Mouse (Mus musculus): ENCODE data around the gene Vwce. TPM values are rescaled to one million over a fixed set of nuclear protein-coding genes. Genes with fewer than 3 reads are reported as not detected.
A peak's percentile ranks its signal among the peaks of the same experiment; 100 is the strongest.

Gene Vwce
- polyA plus RNA-seq, 1 experiment from 2014 or later, result 0.86 TPM

GRCm38 (mm10) chr19:10702125-10702524 is 68.1 kb downstream of the Vwce start:
- Histone ChIP-seq H3K36me3 (ENCODE audit: control insufficient read depth, insufficient read depth, low read length) (no peaks in the 10 kb centered on the region), H3K27ac (ENCODE audit: low read depth, low read length) (no peak overlapping the region), H3K4me3 (ENCODE audit: low read depth, low read length) (no peak overlapping the region), H3K27me3 (ENCODE audit: control insufficient read depth, insufficient read depth, low read length) (no peaks in the 10 kb centered on the region), H3K4me1 (replicated peaks; ENCODE audit: control insufficient read depth, insufficient read depth, low read length) (no peaks in the 10 kb centered on the region; the same call in 1 of the 2 replicates), H3K9me3 (ENCODE audit: control insufficient read depth, low read length) (no peaks in the 10 kb centered on the region), H3K9ac (ENCODE audit: low read depth, low read length) (no peak overlapping the region), H3K4me2 (replicated peaks; ENCODE audit: low read depth, low read length) (no peak overlapping the region)
- DNase-seq (ENCODE audit: low spot score), result no peak
- WGBS, result 81% methylated on average over 8 of the region's 8 CpGs
- no peak for ATAC-seq (ENCODE audit: low FRiP score)

GRCm38 (mm10) chr19:10703470-10703869 is 69.5 kb downstream of the Vwce start:
- ATAC-seq (ENCODE audit: low FRiP score) (no peak), DNase-seq (ENCODE audit: low spot score) (no peak)
- Histone ChIP-seq H3K9ac (ENCODE audit: low read depth, low read length) (no peak overlapping the region), H3K4me3 (ENCODE audit: low read depth, low read length) (no peak overlapping the region), H3K27ac (ENCODE audit: low read depth, low read length) (no peak overlapping the region), H3K4me1 (replicated peaks; ENCODE audit: control insufficient read depth, insufficient read depth, low read length) (no peaks in the 10 kb centered on the region; the same call in 1 of the 2 replicates), H3K4me2 (replicated peaks; ENCODE audit: low read depth, low read length) (no peak overlapping the region), H3K9me3 (ENCODE audit: control insufficient read depth, low read length) (no peaks in the 10 kb centered on the region), H3K27me3 (ENCODE audit: control insufficient read depth, insufficient read depth, low read length) (no peaks in the 10 kb centered on the region), H3K36me3 (ENCODE audit: control insufficient read depth, insufficient read depth, low read length) (no peaks in the 10 kb centered on the region)
- WGBS, result 93% methylated on average over 8 of the region's 8 CpGs

GRCm38 (mm10) chr19:10707087-10707875 is 73.3 kb downstream of the Vwce start:
- Histone ChIP-seq H3K4me2 (replicated peaks; ENCODE audit: low read depth, low read length) (no peak overlapping the region), H3K36me3 (ENCODE audit: control insufficient read depth, insufficient read depth, low read length) (no peaks in the 10 kb centered on the region), H3K4me1 (replicated peaks; ENCODE audit: control insufficient read depth, insufficient read depth, low read length) (peaks cover 2% of the 10 kb centered on the region; the same call in 1 of the 2 replicates), H3K9me3 (ENCODE audit: control insufficient read depth, low read length) (no peaks in the 10 kb centered on the region), H3K27me3 (ENCODE audit: control insufficient read depth, insufficient read depth, low read length) (no peaks in the 10 kb centered on the region), H3K27ac (ENCODE audit: low read depth, low read length) (no peak overlapping the region), H3K4me3 (ENCODE audit: low read depth, low read length) (no peak overlapping the region), H3K9ac (ENCODE audit: low read depth, low read length) (no peak overlapping the region)
- ATAC-seq (ENCODE audit: low FRiP score) (no peak), DNase-seq (ENCODE audit: low spot score) (no peak)
- WGBS, result 83% methylated on average over 13 of the region's 13 CpGs

GRCm38 (mm10) chr19:10707881-10708280 is 73.9 kb downstream of the Vwce start:
- DNase-seq (ENCODE audit: low spot score) (no peak), ATAC-seq (ENCODE audit: low FRiP score) (no peak)
- 89% methylated on average over 1 of the region's 1 CpGs for WGBS
- H3K9ac ChIP-seq (ENCODE audit: low read depth, low read length), result no peak overlapping the region
- no peaks in the 10 kb centered on the region for H3K9me3 ChIP-seq (ENCODE audit: control insufficient read depth, low read length)
- H3K4me3 ChIP-seq (ENCODE audit: low read depth, low read length), result no peak overlapping the region
- no peak overlapping the region for H3K27ac ChIP-seq (ENCODE audit: low read depth, low read length)
- H3K4me2 ChIP-seq (replicated peaks; ENCODE audit: low read depth, low read length), result no peak overlapping the region
- no peaks in the 10 kb centered on the region for H3K27me3 ChIP-seq (ENCODE audit: control insufficient read depth, insufficient read depth, low read length)
- peaks cover 2% of the 10 kb centered on the region; the same call in 1 of the 2 replicates for H3K4me1 ChIP-seq (replicated peaks; ENCODE audit: control insufficient read depth, insufficient read depth, low read length)
- peaks cover under 1% of the 10 kb centered on the region; the same call in 1 of the 2 replicates for H3K36me3 ChIP-seq (ENCODE audit: control insufficient read depth, insufficient read depth, low read length)

GRCm38 (mm10) chr19:10708900-10709299 is 74.9 kb downstream of the Vwce start:
- Histone ChIP-seq H3K9me3 (ENCODE audit: control insufficient read depth, low read length) (no peaks in the 10 kb centered on the region), H3K27ac (ENCODE audit: low read depth, low read length) (no peak overlapping the region), H3K9ac (ENCODE audit: low read depth, low read length) (no peak overlapping the region), H3K4me1 (replicated peaks; ENCODE audit: control insufficient read depth, insufficient read depth, low read length) (peaks cover 2% of the 10 kb centered on the region; the same call in 1 of the 2 replicates), H3K4me3 (ENCODE audit: low read depth, low read length) (no peak overlapping the region), H3K36me3 (ENCODE audit: control insufficient read depth, insufficient read depth, low read length) (peaks cover 3% of the 10 kb centered on the region; the same call in 1 of the 2 replicates), H3K4me2 (replicated peaks; ENCODE audit: low read depth, low read length) (no peak overlapping the region), H3K27me3 (ENCODE audit: control insufficient read depth, insufficient read depth, low read length) (no peaks in the 10 kb centered on the region)
- no peak for DNase-seq (ENCODE audit: low spot score)
- no peak; the same call in 1 of the 2 replicates for ATAC-seq (ENCODE audit: low FRiP score)
- WGBS, result 65% methylated on average over 6 of the region's 6 CpGs

- Histone ChIP-seq H3K9me3 (ENCODE audit: control insufficient read depth, low read length) (no peaks in the 10 kb centered on the region), H3K9ac (ENCODE audit: low read depth, low read length) (no peak overlapping the region), H3K4me1 (replicated peaks; ENCODE audit: control insufficient read depth, insufficient read depth, low read length) (peaks cover 2% of the 10 kb centered on the region; the same call in 1 of the 2 replicates), H3K27me3 (ENCODE audit: control insufficient read depth, insufficient read depth, low read length) (no peaks in the 10 kb centered on the region), H3K4me2 (replicated peaks; ENCODE audit: low read depth, low read length) (no peak overlapping the region), H3K36me3 (ENCODE audit: control insufficient read depth, insufficient read depth, low read length) (peaks cover 3% of the 10 kb centered on the region; the same call in 1 of the 2 replicates), H3K27ac (ENCODE audit: low read depth, low read length) (peak overlapping the region; percentile 24), H3K4me3 (ENCODE audit: low read depth, low read length) (no peak overlapping the region)
- DNase-seq (ENCODE audit: low spot score) (peak; percentile 97), ATAC-seq (ENCODE audit: low FRiP score) (peak; percentile 88)
- 22% methylated on average over 8 of the region's 8 CpGs for WGBS
Observed at GRCm38 (mm10) chr19:10709360-10710087, 75.5 kb downstream of the Vwce start.

GRCm38 (mm10) chr19:10710088-10710511 is 76.1 kb downstream of the Vwce start:
- H3K27me3 ChIP-seq (ENCODE audit: control insufficient read depth, insufficient read depth, low read length), result no peaks in the 10 kb centered on the region
- ATAC-seq (ENCODE audit: low FRiP score) (peak; percentile 39), DNase-seq (ENCODE audit: low spot score) (peak; percentile 62)
- H3K4me2 ChIP-seq (replicated peaks; ENCODE audit: low read depth, low read length), result no peak overlapping the region
- no peak overlapping the region for H3K9ac ChIP-seq (ENCODE audit: low read depth, low read length)
- H3K9me3 ChIP-seq (ENCODE audit: control insufficient read depth, low read length), result no peaks in the 10 kb centered on the region
- peaks cover 3% of the 10 kb centered on the region; the same call in 1 of the 2 replicates for H3K36me3 ChIP-seq (ENCODE audit: control insufficient read depth, insufficient read depth, low read length)
- H3K27ac ChIP-seq (ENCODE audit: low read depth, low read length), result peak overlapping the region; percentile 24; the same call in 1 of the 2 replicates
- peaks cover 2% of the 10 kb centered on the region; the same call in 1 of the 2 replicates for H3K4me1 ChIP-seq (replicated peaks; ENCODE audit: control insufficient read depth, insufficient read depth, low read length)
- H3K4me3 ChIP-seq (ENCODE audit: low read depth, low read length), result no peak overlapping the region
- 80% methylated on average over 9 of the region's 9 CpGs for WGBS

- Histone ChIP-seq H3K36me3 (ENCODE audit: control insufficient read depth, insufficient read depth, low read length) (peaks cover 3% of the 10 kb centered on the region; the same call in 1 of the 2 replicates), H3K4me3 (ENCODE audit: low read depth, low read length) (no peak overlapping the region), H3K27me3 (ENCODE audit: control insufficient read depth, insufficient read depth, low read length) (no peaks in the 10 kb centered on the region), H3K4me2 (replicated peaks; ENCODE audit: low read depth, low read length) (no peak overlapping the region), H3K9me3 (ENCODE audit: control insufficient read depth, low read length) (no peaks in the 10 kb centered on the region), H3K4me1 (replicated peaks; ENCODE audit: control insufficient read depth, insufficient read depth, low read length) (peaks cover 2% of the 10 kb centered on the region; the same call in 1 of the 2 replicates), H3K9ac (ENCODE audit: low read depth, low read length) (no peak overlapping the region), H3K27ac (ENCODE audit: low read depth, low read length) (no peak overlapping the region)
- ATAC-seq (ENCODE audit: low FRiP score) (no peak), DNase-seq (ENCODE audit: low spot score) (no peak)
- WGBS, result 95% methylated on average over 4 of the region's 4 CpGs
Observed at GRCm38 (mm10) chr19:10710751-10711150, 76.7 kb downstream of the Vwce start.
